Comparison of ENCODE assay signal across 12 mouse cellular contexts in genomic region chr12:83424086-83424719, GRCm38 (mm10).
DNase-seq lines count a peak whose midpoint lies in the region; ATAC-seq and TF ChIP-seq lines count a peak whose summit lies in the region.
"Had no signal": no experiment of that assay in that cellular context is flagged by ENCODE, and none has a peak within 500 bp of the region (broad histone marks: within the 10 kb centered on the region; RNA-seq: fewer than 3 reads in every experiment).

No protein-coding gene starts in this region.

- peaks cover 52% of the 10 kb centered on the region for H3K4me1 ChIP-seq in heart, embryonic 11.5 days (ENCODE audit: control insufficient read depth, insufficient read depth, low read length)
- H3K4me1 ChIP-seq in MEL (ENCODE audit: control insufficient read depth in 1 of 2, insufficient read depth in 2 of 2, low read length in 2 of 2) = peaks cover 7 to 38% of the 10 kb centered on the region in 2 experiments
- peaks cover 60% of the 10 kb centered on the region for H3K4me1 ChIP-seq in liver, embryonic 15.5 days (replicated peaks)

- H3K27me3 ChIP-seq in heart, embryonic 11.5 days (ENCODE audit: control insufficient read depth, insufficient read depth, low read length) = no peaks in the 10 kb centered on the region
- H3K27me3 ChIP-seq in MEL (ENCODE audit: control insufficient read depth in 1 of 2, insufficient read depth in 2 of 2, low read length in 2 of 2) = no peaks in the 10 kb centered on the region
- H3K27me3 ChIP-seq in liver, embryonic 15.5 days = no peaks in the 10 kb centered on the region
- H3K27me3 ChIP-seq: neural tube, embryonic 13.5 days had no signal

- no peaks in the 10 kb centered on the region for H3K36me3 ChIP-seq in heart, embryonic 11.5 days (ENCODE audit: control insufficient read depth, insufficient read depth, low read length)
- H3K36me3 ChIP-seq in MEL (ENCODE audit: control insufficient read depth in 1 of 2, insufficient read depth in 2 of 2, low read length in 2 of 2) = peaks cover 0 to 17% of the 10 kb centered on the region in 2 experiments; a peak in 2 of 4 replicates
- H3K36me3 ChIP-seq in liver, embryonic 15.5 days (replicated peaks) = no peaks in the 10 kb centered on the region
- H3K36me3 ChIP-seq: limb, embryonic 13.5 days; neural tube, embryonic 13.5 days had no signal

- intact Hi-C loops in heart, postnatal 14 days (cut with DNase I) = no loop called here

- H3K79me2 ChIP-seq in MEL (ENCODE audit: control insufficient read depth, insufficient read depth, low read length, poor library complexity) = no peaks in the 10 kb centered on the region

- H3K4me2 ChIP-seq in heart, embryonic 11.5 days = peak overlapping the region; percentile 53
- H3K4me2 ChIP-seq in liver, embryonic 15.5 days = peak overlapping the region; percentile 52
- H3K4me2 ChIP-seq: hindbrain, embryonic 14.5 days; limb, embryonic 13.5 days; neural tube, embryonic 13.5 days had no signal

- TF ChIP-seq RAD21 in MEL (IDR thresholded peaks at IDR 0.05; ENCODE audit: low read depth, low read length) = peak; percentile 14

- TF ChIP-seq EP300 in MEL (IDR thresholded peaks at IDR 0.05; ENCODE audit: low read depth in 1 of 2, low read length in 2 of 2) = no peak

- H3K27ac ChIP-seq in heart, embryonic 11.5 days (ENCODE audit: low read depth, low read length) = peak overlapping the region; percentile 85
- H3K27ac ChIP-seq in MEL (ENCODE audit: control insufficient read depth, low read depth, low read length) = no peak overlapping the region
- H3K27ac ChIP-seq in liver, embryonic 15.5 days (replicated peaks) = peak overlapping the region; percentile 62
- H3K27ac ChIP-seq: hindbrain, embryonic 14.5 days; limb, embryonic 13.5 days; neural tube, embryonic 13.5 days had no signal

- WGBS in heart, embryonic 11.5 days (ENCODE audit: insufficient replicate concordance) = 60% methylated on average over 12 of the region's 12 CpGs
- WGBS in liver, embryonic 15.5 days (ENCODE audit: insufficient replicate concordance) = 57% methylated on average over 12 of the region's 12 CpGs

- TF ChIP-seq POLR2A in MEL (IDR thresholded peaks at IDR 0.05; ENCODE audit: control insufficient read depth in 1 of 2, insufficient read depth in 1 of 2, low read depth in 1 of 2, low read length in 2 of 2, poor library complexity in 1 of 2) = no peak

- no peak for ATAC-seq in heart, embryonic 11.5 days (replicated peaks; ENCODE audit: insufficient number of reproducible peaks, low FRiP score, low TSS enrichment)
- peak; percentile 43 for ATAC-seq in liver, embryonic 15.5 days (ENCODE audit: insufficient read depth)

- TF ChIP-seq CTCF in MEL (IDR thresholded peaks at IDR 0.05 in 2 of 3, conservative IDR thresholded peaks at IDR 0.05 in 1 of 3; ENCODE audit: control insufficient read depth in 1 of 3, insufficient read depth in 1 of 3, low read depth in 2 of 3, low read length in 3 of 3, poor library complexity in 1 of 3, severe bottlenecking in 1 of 3) = peak in 2 of 3 experiments; percentile 17 to 33; a peak in 3 of 6 replicates

- H3K4me3 ChIP-seq in heart, embryonic 11.5 days (ENCODE audit: low read depth, low read length) = no peak overlapping the region
- peak overlapping the region; percentile 33 to 58 for H3K4me3 ChIP-seq in MEL (ENCODE audit: control insufficient read depth in 1 of 2, insufficient read depth in 1 of 2, low read depth in 2 of 2, low read length in 2 of 2)
- H3K4me3 ChIP-seq in liver, embryonic 15.5 days (replicated peaks) = peak overlapping the region; percentile 23; the same call in 1 of the 2 replicates
- H3K4me3 ChIP-seq: limb, embryonic 13.5 days; neural tube, embryonic 13.5 days had no signal

- no peaks in the 10 kb centered on the region for H3K9me3 ChIP-seq in heart, embryonic 11.5 days (replicated peaks; ENCODE audit: control insufficient read depth, low read length)
- no peaks in the 10 kb centered on the region for H3K9me3 ChIP-seq in MEL (replicated peaks; ENCODE audit: insufficient read depth, low read length)
- no peaks in the 10 kb centered on the region for H3K9me3 ChIP-seq in liver, embryonic 15.5 days (replicated peaks)
- H3K9me3 ChIP-seq: limb, embryonic 13.5 days; neural tube, embryonic 13.5 days had no signal

- DNase-seq in heart, postnatal 14 days = no peak
- no peak for DNase-seq in MEL (ENCODE audit: low read depth, low spot score)
- DNase-seq in cerebellum, adult 9-11 months = peak; percentile 73
- DNase-seq in frontal cortex, postnatal 25 days (ENCODE audit: low spot score in 2 of 2) = no peak
- DNase-seq in layer of hippocampus, postnatal 36 days = no peak
- DNase-seq in lung, adult 18-20 months = no peak
- DNase-seq: embryo, embryonic 11 days had no signal

- H3K9ac ChIP-seq in heart, embryonic 11.5 days (ENCODE audit: low read depth, low read length) = 0 out of 2 replicates have a peak overlapping the region, but pooled peaks have one; percentile 46
- H3K9ac ChIP-seq in MEL (ENCODE audit: control insufficient read depth, low read depth, low read length, poor library complexity, severe bottlenecking) = no peak overlapping the region
- peak overlapping the region; percentile 16; the same call in 1 of the 2 replicates for H3K9ac ChIP-seq in liver, embryonic 15.5 days
- H3K9ac ChIP-seq: hindbrain, embryonic 14.5 days; limb, embryonic 13.5 days; neural tube, embryonic 13.5 days had no signal

TF ChIP-seq in MEL, 35 proteins besides CTCF, POLR2A, EP300 and RAD21:
- 0 out of 2 replicates have a peak, but pooled peaks have one; percentile 12 for TF ChIP-seq SMC3 (IDR thresholded peaks at IDR 0.05; ENCODE audit: low read depth, low read length)
- TF ChIP-seq GABPA (IDR thresholded peaks at IDR 0.05; ENCODE audit: low read depth, low read length) = no peak
TF ChIP-seq in MEL: peak in this region for 1.
